Mouse (Mus musculus): ENCODE measurements around the gene Rabac1. TPM values are rescaled to one million over a fixed set of nuclear protein-coding genes. Genes with fewer than 3 reads are reported as not detected.

The Rabac1 gene
- total and polyA plus RNA-seq, 3 experiments, result 223 to 240 TPM; not detected in 1

DNA sequence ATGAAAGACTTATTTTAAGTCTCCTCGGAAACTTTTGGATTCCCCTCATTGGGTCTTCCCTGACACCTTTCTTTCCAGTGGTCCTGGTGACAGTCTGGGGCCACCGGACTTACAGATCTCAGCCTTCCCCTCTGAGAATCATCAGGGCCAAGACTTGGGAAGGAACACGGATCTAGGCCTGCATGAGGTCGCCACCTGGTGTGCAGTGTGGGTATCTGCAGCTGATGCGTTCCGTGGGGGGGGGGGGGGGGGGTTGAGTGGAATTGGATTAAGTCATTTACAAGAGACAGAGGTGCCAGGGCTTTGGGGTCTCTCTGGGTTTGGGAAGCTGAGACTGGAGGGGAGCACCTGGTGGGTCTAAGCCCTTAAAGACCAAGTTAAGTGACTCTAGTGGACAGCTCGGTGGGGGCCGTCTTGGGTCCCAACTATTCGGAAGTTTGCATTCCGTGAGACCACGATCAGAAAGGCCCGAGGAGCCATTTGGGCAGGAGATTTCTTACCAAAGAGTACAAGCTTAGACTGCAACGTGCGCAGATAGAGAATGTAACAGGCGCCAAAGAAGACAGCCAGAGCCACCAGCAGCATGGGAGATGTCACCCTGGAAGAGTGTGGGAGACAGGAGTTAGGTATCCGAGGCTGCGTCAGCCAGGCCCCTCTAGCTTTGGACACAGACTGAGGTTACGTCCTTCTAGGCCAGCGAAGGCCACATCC is 1.1 kb downstream of the Rabac1 start (continued):
- TF ChIP-seq BHLHE40 (IDR thresholded peaks at IDR 0.05; ENCODE audit: borderline replicate concordance, low read depth, low read length) (no peak), TCF12 (IDR thresholded peaks at IDR 0.05; ENCODE audit: low read depth, low read length) (no peak), ZMIZ1 (IDR thresholded peaks at IDR 0.05; ENCODE audit: low read depth, low read length) (no peak), TBP (IDR thresholded peaks at IDR 0.05; ENCODE audit: low read depth, low read length) (no peak), MAX (IDR thresholded peaks at IDR 0.05; ENCODE audit: low read length) (0 out of 2 replicates have a peak, but pooled peaks have one; percentile 18), MAZ (IDR thresholded peaks at IDR 0.05; ENCODE audit: low read depth, low read length) (peak; percentile 54; the same call in 1 of the 2 replicates), CTCF (IDR thresholded peaks at IDR 0.05 in 2 of 3, conservative IDR thresholded peaks at IDR 0.05 in 1 of 3; ENCODE audit: control insufficient read depth in 1 of 3, insufficient read depth in 1 of 3, low read depth in 2 of 3, low read length in 3 of 3, poor library complexity in 1 of 3, severe bottlenecking in 1 of 3) (peak; percentile 51 to 81 (median 74)), KAT2A (conservative IDR thresholded peaks at IDR 0.05; ENCODE audit: low read depth, low read length) (no peak), HCFC1 (IDR thresholded peaks at IDR 0.05; ENCODE audit: low read depth, low read length) (0 out of 2 replicates have a peak, but pooled peaks have one; percentile 26), ZNF384 (IDR thresholded peaks at IDR 0.05; ENCODE audit: low read depth, low read length) (no peak), EP300 (IDR thresholded peaks at IDR 0.05; ENCODE audit: low read depth in 1 of 2, low read length in 2 of 2) (no peak), POLR2AphosphoS2 (IDR thresholded peaks at IDR 0.05; ENCODE audit: low read length) (no peak), GATA1 (IDR thresholded peaks at IDR 0.05; ENCODE audit: low read depth, low read length) (no peak), TAL1 (IDR thresholded peaks at IDR 0.05; ENCODE audit: low read length) (no peak)

DNA sequence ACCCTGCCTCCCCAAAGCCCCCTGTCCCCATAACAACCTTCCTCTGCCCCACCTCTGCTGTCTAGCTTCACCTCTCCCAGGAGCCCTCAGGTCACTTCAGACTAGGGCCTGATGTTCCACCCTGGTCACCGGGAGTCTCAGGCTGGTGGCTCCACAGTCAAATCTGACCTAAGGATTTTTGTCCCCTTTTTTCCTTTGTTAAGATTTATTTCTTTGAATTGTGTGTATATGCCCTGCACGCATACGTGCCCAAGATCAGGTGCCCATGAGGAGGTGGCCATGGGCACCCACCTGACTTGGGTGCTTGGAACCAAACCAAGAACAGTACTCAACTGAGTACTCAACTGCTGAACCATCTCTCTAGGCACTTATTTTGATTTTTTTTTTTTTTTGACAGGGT is 2.2 kb downstream of the Rabac1 start:
- no peaks in the 10 kb centered on the region for H3K27me3 ChIP-seq (ENCODE audit: control insufficient read depth in 1 of 2, insufficient read depth in 2 of 2, low read length in 2 of 2)
- H3K4me1 ChIP-seq (ENCODE audit: control insufficient read depth in 1 of 2, insufficient read depth in 2 of 2, low read length in 2 of 2), result peaks cover 7 to 20% of the 10 kb centered on the region in 2 experiments
- peaks cover 6% of the 10 kb centered on the region; the same call in 1 of the 2 replicates for H3K79me2 ChIP-seq (ENCODE audit: control insufficient read depth, insufficient read depth, low read length, poor library complexity)
- H3K9ac ChIP-seq (ENCODE audit: control insufficient read depth, low read depth, low read length, poor library complexity, severe bottlenecking), result no peak overlapping the region
- no peaks in the 10 kb centered on the region for H3K9me3 ChIP-seq (replicated peaks; ENCODE audit: insufficient read depth, low read length)
- no peak overlapping the region for H3K4me3 ChIP-seq (ENCODE audit: control insufficient read depth in 1 of 2, insufficient read depth in 1 of 2, low read depth in 2 of 2, low read length in 2 of 2)
- TF ChIP-seq SIN3A (IDR thresholded peaks at IDR 0.05; ENCODE audit: low read length) (no peak), ZC3H11A (IDR thresholded peaks at IDR 0.05; ENCODE audit: low read depth, low read length) (no peak), ZMIZ1 (IDR thresholded peaks at IDR 0.05; ENCODE audit: low read depth, low read length) (no peak), MAFK (IDR thresholded peaks at IDR 0.05; ENCODE audit: borderline replicate concordance, low read depth, low read length) (no peak), EP300 (IDR thresholded peaks at IDR 0.05; ENCODE audit: low read depth in 1 of 2, low read length in 2 of 2) (no peak), GATA1 (IDR thresholded peaks at IDR 0.05; ENCODE audit: low read depth, low read length) (no peak), ZNF384 (IDR thresholded peaks at IDR 0.05; ENCODE audit: low read depth, low read length) (no peak), SMC3 (IDR thresholded peaks at IDR 0.05; ENCODE audit: low read depth, low read length) (no peak), BHLHE40 (IDR thresholded peaks at IDR 0.05; ENCODE audit: borderline replicate concordance, low read depth, low read length) (no peak), CHD2 (IDR thresholded peaks at IDR 0.05; ENCODE audit: low read length) (no peak)
- H3K27ac ChIP-seq (ENCODE audit: control insufficient read depth, low read depth, low read length), result no peak overlapping the region
- DNase-seq (ENCODE audit: low read depth, low spot score), result no peak
- H3K36me3 ChIP-seq (ENCODE audit: control insufficient read depth in 1 of 2, insufficient read depth in 2 of 2, low read length in 2 of 2), result peaks cover 0 to 21% of the 10 kb centered on the region in 2 experiments; a peak in 2 of 4 replicates
